Mouse (Mus musculus): ENCODE data around the gene Nlrp4c. TPM values are rescaled to one million over a fixed set of nuclear protein-coding genes. Genes with fewer than 3 reads are reported as not detected.

Nlrp4c gene
- total and polyA plus RNA-seq, 2 experiments from 2014 or later: not detected

- H3K4me3 ChIP-seq (ENCODE audit: low read depth, low read length): no peak overlapping the region
- 40% methylated on average over 4 of the region's 4 CpGs for WGBS
- no peaks in the 10 kb centered on the region for H3K9me3 ChIP-seq (replicated peaks; ENCODE audit: control insufficient read depth, low read length)
- H3K4me1 ChIP-seq (ENCODE audit: control insufficient read depth, insufficient read depth): no peaks in the 10 kb centered on the region
- no peak overlapping the region for H3K4me2 ChIP-seq (ENCODE audit: low read depth, low read length)
- ATAC-seq (ENCODE audit: insufficient read depth, low read depth) (no peak), DNase-seq (ENCODE audit: low spot score) (no peak)
- no peak overlapping the region for H3K9ac ChIP-seq (replicated peaks; ENCODE audit: low read depth, low read length)
- H3K27me3 ChIP-seq (ENCODE audit: control insufficient read depth, insufficient read depth, low read length): no peaks in the 10 kb centered on the region
- no peak overlapping the region for H3K27ac ChIP-seq (ENCODE audit: low read depth)
- no peak for TF ChIP-seq EP300 (IDR thresholded peaks at IDR 0.05; ENCODE audit: low read depth)
- no peak for TF ChIP-seq CTCF (IDR thresholded peaks at IDR 0.05; ENCODE audit: low read depth)
- peaks cover 21% of the 10 kb centered on the region for H3K36me3 ChIP-seq (replicated peaks; ENCODE audit: control insufficient read depth, insufficient read depth, low read length)
Measured at GRCm38 (mm10) chr7:6130346-6130745, 85.4 kb downstream of the Nlrp4c start.

- DNase-seq (ENCODE audit: low spot score) (no peak), ATAC-seq (ENCODE audit: insufficient read depth, low read depth) (no peak)
- no peaks in the 10 kb centered on the region for H3K27me3 ChIP-seq (ENCODE audit: control insufficient read depth, insufficient read depth, low read length)
- no peaks in the 10 kb centered on the region for H3K4me1 ChIP-seq (ENCODE audit: control insufficient read depth, insufficient read depth)
- H3K27ac ChIP-seq (ENCODE audit: low read depth): no peak overlapping the region
- no peak overlapping the region for H3K9ac ChIP-seq (replicated peaks; ENCODE audit: low read depth, low read length)
- TF ChIP-seq CTCF (IDR thresholded peaks at IDR 0.05; ENCODE audit: low read depth) (no peak), EP300 (IDR thresholded peaks at IDR 0.05; ENCODE audit: low read depth) (no peak)
- no peak overlapping the region for H3K4me3 ChIP-seq (ENCODE audit: low read depth, low read length)
- peaks cover 25% of the 10 kb centered on the region for H3K36me3 ChIP-seq (replicated peaks; ENCODE audit: control insufficient read depth, insufficient read depth, low read length)
- WGBS: 86% methylated on average over 30 of the region's 30 CpGs
- H3K9me3 ChIP-seq (replicated peaks; ENCODE audit: control insufficient read depth, low read length): no peaks in the 10 kb centered on the region
- H3K4me2 ChIP-seq (ENCODE audit: low read depth, low read length): no peak overlapping the region
Measured at GRCm38 (mm10) chr7:6132646-6133045, 87.7 kb downstream of the Nlrp4c start.

- H3K4me2 ChIP-seq (ENCODE audit: low read depth, low read length): no peak overlapping the region
- peak; percentile 41; the same call in 1 of the 2 replicates for TF ChIP-seq CTCF (IDR thresholded peaks at IDR 0.05; ENCODE audit: low read depth)
- no peak for TF ChIP-seq EP300 (IDR thresholded peaks at IDR 0.05; ENCODE audit: low read depth)
- no peaks in the 10 kb centered on the region for H3K9me3 ChIP-seq (replicated peaks; ENCODE audit: control insufficient read depth, low read length)
- H3K27ac ChIP-seq (ENCODE audit: low read depth): no peak overlapping the region
- no peak overlapping the region for H3K4me3 ChIP-seq (ENCODE audit: low read depth, low read length)
- no peaks in the 10 kb centered on the region for H3K27me3 ChIP-seq (ENCODE audit: control insufficient read depth, insufficient read depth, low read length)
- no peaks in the 10 kb centered on the region for H3K4me1 ChIP-seq (ENCODE audit: control insufficient read depth, insufficient read depth)
- no peak overlapping the region for H3K9ac ChIP-seq (replicated peaks; ENCODE audit: low read depth, low read length)
- peaks cover 30% of the 10 kb centered on the region for H3K36me3 ChIP-seq (replicated peaks; ENCODE audit: control insufficient read depth, insufficient read depth, low read length)
- no peak for ATAC-seq (ENCODE audit: insufficient read depth, low read depth)
- no peak for DNase-seq (ENCODE audit: low spot score)
Measured at GRCm38 (mm10) chr7:6136497-6136896, 91.5 kb downstream of the Nlrp4c start.

- TF ChIP-seq EP300 (IDR thresholded peaks at IDR 0.05; ENCODE audit: low read depth) (no peak), CTCF (IDR thresholded peaks at IDR 0.05; ENCODE audit: low read depth) (no peak)
- Histone ChIP-seq H3K27ac (ENCODE audit: low read depth) (no peak overlapping the region), H3K4me2 (ENCODE audit: low read depth, low read length) (no peak overlapping the region), H3K27me3 (ENCODE audit: control insufficient read depth, insufficient read depth, low read length) (no peaks in the 10 kb centered on the region), H3K4me3 (ENCODE audit: low read depth, low read length) (no peak overlapping the region), H3K9me3 (replicated peaks; ENCODE audit: control insufficient read depth, low read length) (no peaks in the 10 kb centered on the region), H3K9ac (replicated peaks; ENCODE audit: low read depth, low read length) (no peak overlapping the region), H3K4me1 (ENCODE audit: control insufficient read depth, insufficient read depth) (peaks cover 11% of the 10 kb centered on the region), H3K36me3 (replicated peaks; ENCODE audit: control insufficient read depth, insufficient read depth, low read length) (peaks cover 17% of the 10 kb centered on the region; the same call in 1 of the 2 replicates)
- ATAC-seq (ENCODE audit: insufficient read depth, low read depth): no peak
- 41% methylated on average over 3 of the region's 3 CpGs for WGBS
- DNase-seq (ENCODE audit: low spot score): no peak
Measured at GRCm38 (mm10) chr7:6139295-6139694, 94.3 kb downstream of the Nlrp4c start.

DNA sequence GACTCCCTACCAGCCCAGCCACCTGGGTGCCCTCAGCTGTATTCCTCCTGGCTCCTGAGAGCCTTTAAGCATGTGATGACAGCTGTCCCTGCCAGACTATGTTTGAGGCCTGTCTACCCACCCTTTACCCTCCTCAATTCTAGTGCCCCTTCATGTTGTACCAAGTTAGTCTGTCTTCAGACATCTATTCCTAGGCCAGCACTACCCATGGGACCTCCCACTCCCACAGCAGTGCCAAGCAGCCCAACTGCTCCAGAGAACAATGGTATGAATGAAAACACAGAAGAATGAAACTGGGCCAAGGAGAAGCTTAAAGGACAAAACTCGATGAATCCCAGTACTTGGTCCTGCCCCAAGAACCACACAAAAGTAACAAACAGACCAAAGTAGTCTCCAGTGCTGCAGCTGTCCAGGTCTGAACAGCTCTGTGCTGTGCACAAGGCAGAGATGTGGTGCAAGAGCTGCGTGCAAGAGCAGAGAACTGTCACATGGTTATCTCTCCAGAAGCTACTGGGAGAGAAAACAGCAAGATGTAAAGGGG is 99.1 kb downstream of the Nlrp4c start:
- no peaks in the 10 kb centered on the region for H3K27me3 ChIP-seq (ENCODE audit: control insufficient read depth, insufficient read depth, low read length)
- H3K9ac ChIP-seq (replicated peaks; ENCODE audit: low read depth, low read length): no peak overlapping the region
- H3K36me3 ChIP-seq (replicated peaks; ENCODE audit: control insufficient read depth, insufficient read depth, low read length): peaks cover 12% of the 10 kb centered on the region; the same call in 1 of the 2 replicates
- H3K4me1 ChIP-seq (ENCODE audit: control insufficient read depth, insufficient read depth): peaks cover 58% of the 10 kb centered on the region
- H3K4me3 ChIP-seq (ENCODE audit: low read depth, low read length): no peak overlapping the region
- TF ChIP-seq EP300 (IDR thresholded peaks at IDR 0.05; ENCODE audit: low read depth) (no peak), CTCF (IDR thresholded peaks at IDR 0.05; ENCODE audit: low read depth) (no peak)
- peak overlapping the region; percentile 14; the same call in 1 of the 2 replicates for H3K4me2 ChIP-seq (ENCODE audit: low read depth, low read length)
- 15% methylated on average over 2 of the region's 2 CpGs for WGBS
- H3K27ac ChIP-seq (ENCODE audit: low read depth): peak overlapping the region; percentile 76
- DNase-seq (ENCODE audit: low spot score) (peak; percentile 41), ATAC-seq (ENCODE audit: insufficient read depth, low read depth) (peak; percentile 62)
- no peaks in the 10 kb centered on the region for H3K9me3 ChIP-seq (replicated peaks; ENCODE audit: control insufficient read depth, low read length)

Measured in heart, postnatal 0 days (tissue).